Mouse (Mus musculus) cerebellum, adult 2 months (tissue): Measurements from ENCODE around the gene Tnfrsf22. TPM values are rescaled to one million over a fixed set of nuclear protein-coding genes. Genes with fewer than 3 reads are reported as not detected.

Experiments used
- DNase-seq, 2 experiments: peaks; one replicate each; pipeline ENCODE4 v3.0.0; 2021
- H3K27ac ChIP-seq: fragments of 200-500 bp; 2 replicates; pipeline ENCODE4 v1.5.1; 2012; ENCODE audit warnings: low read length, control low read depth, inconsistent platforms; ENCODE audit not compliant: insufficient read depth
- H3K27me3 ChIP-seq: fragments of 200-500 bp; 2 replicates; pipeline ENCODE4 v1.6.1; 2012; ENCODE audit warnings: inconsistent platforms, mild to moderate bottlenecking, low read length, moderate library complexity; ENCODE audit not compliant: control insufficient read depth, insufficient read depth
- H3K4me1 ChIP-seq: fragments of 200-500 bp; 2 replicates; pipeline ENCODE4 v1.6.1; 2011; ENCODE audit warnings: low read length; ENCODE audit not compliant: control insufficient read depth, insufficient read depth
- H3K4me3 ChIP-seq: fragments of 200-500 bp; replicated peaks from 2 replicates; pipeline ENCODE3; 2011; ENCODE audit warnings: mild to moderate bottlenecking, low read depth, low read length, control low read depth; ENCODE audit not compliant: insufficient read depth
- CTCF ChIP-seq: fragments of 200-500 bp; IDR thresholded peaks from 2 replicates; pipeline ENCODE4 v1.5.1; 2011; ENCODE audit warnings: low read depth, mild to moderate bottlenecking, control low read depth, low read length, moderate library complexity, borderline replicate concordance; ENCODE audit not compliant: insufficient read depth
- POLR2A ChIP-seq: fragments of 200-500 bp; IDR thresholded peaks from 2 replicates; pipeline ENCODE4 v1.6.1; 2011; ENCODE audit warnings: low read length, control low read depth, borderline replicate concordance; ENCODE audit not compliant: insufficient read depth
- WGBS: fragments of 180-500 bp; shearing (Covaris S2); methylation state at CpG from one replicate; pipeline ENCODE4 v1.1.7; 2018; 5-methylcytosine and 5-hydroxymethylcytosine counted together
- polyA plus RNA-seq: library from polyadenylated mRNA; depleted of rRNA; stranded (reverse); fragments of >200 nt; gene quantifications from 2 replicates; pipeline ENCODE4 v1.2.3, GENCODE M21; 2012

Gene Tnfrsf22
- polyA plus RNA-seq, 1 experiment = 3.8 TPM

DNA sequence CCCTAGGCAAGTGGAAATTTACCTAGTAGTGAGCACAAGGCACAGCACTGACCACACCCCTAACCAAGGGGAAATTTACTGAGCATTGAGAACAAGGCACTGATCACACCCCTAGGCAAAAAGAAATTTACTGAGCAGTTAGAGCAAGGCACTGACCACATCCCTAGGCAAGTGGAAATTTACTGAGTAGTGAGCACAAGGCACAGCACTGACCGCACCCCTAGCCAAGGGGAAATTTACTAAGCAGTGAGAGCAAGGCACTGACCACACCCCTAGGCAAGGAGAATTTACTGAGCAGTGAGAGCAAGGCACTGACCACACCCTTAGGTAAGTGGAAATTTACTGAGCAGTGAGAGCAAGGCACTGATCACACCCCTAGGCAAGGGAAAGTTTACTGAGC lies 12.8 kb downstream of the Tnfrsf22 start:
- Histone ChIP-seq H3K4me1 (no peaks in the 10 kb centered on the region), H3K4me3 (no peak overlapping the region), H3K27me3 (no peaks in the 10 kb centered on the region), H3K27ac (no peak overlapping the region)
- TF ChIP-seq CTCF (no peak), POLR2A (no peak)
- no peak for DNase-seq
- 92% methylated on average over 1 of the region's 1 CpGs for WGBS

DNA sequence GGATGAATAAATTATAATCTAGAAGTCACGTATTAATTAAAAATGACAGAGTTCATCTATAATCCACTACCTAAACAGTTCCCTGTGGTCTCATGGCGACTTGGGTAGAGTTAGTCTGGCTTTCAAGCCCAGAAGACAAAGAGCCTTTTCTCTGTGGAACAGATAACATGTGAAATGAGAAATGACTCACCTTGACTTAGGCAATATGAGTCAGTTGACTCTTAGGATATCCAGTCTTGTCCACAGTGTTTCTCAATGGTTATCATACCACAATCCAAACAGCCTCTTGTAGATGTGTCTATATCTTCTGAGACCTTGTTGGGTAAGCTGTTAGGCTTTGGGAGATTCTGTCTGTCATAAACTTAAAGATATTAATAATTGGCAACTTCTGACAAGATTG lies 18.0 kb downstream of the Tnfrsf22 start:
- Histone ChIP-seq H3K4me3 (no peak overlapping the region), H3K27me3 (no peaks in the 10 kb centered on the region), H3K27ac (no peak overlapping the region), H3K4me1 (no peaks in the 10 kb centered on the region)
- DNase-seq = no peak
- TF ChIP-seq POLR2A (no peak), CTCF (no peak)
- WGBS = 68% methylated on average over 2 of the region's 2 CpGs

DNA sequence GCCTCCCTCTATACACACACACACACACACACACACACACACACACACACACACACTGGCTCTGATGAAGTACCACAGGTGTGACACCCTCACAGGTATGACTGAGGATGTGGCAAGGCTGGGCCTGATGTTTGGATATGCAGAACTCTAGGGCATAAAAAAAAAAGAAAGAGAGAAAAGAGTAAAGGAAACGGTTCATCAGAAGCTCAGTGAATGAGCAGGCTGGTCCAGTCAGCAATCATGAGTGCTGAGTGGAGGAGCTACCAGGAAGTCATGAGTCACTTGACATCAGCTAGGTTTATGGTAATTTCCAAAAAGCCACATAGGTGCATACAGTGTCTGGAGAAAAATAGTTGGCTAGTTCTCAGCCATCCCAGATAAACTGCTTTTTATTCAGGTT lies 20.0 kb downstream of the Tnfrsf22 start:
- Histone ChIP-seq H3K27me3 (no peaks in the 10 kb centered on the region), H3K27ac (no peak overlapping the region), H3K4me1 (no peaks in the 10 kb centered on the region), H3K4me3 (no peak overlapping the region)
- TF ChIP-seq POLR2A (no peak), CTCF (no peak)
- no peak for DNase-seq
- 53% methylated on average over 1 of the region's 1 CpGs for WGBS

DNA sequence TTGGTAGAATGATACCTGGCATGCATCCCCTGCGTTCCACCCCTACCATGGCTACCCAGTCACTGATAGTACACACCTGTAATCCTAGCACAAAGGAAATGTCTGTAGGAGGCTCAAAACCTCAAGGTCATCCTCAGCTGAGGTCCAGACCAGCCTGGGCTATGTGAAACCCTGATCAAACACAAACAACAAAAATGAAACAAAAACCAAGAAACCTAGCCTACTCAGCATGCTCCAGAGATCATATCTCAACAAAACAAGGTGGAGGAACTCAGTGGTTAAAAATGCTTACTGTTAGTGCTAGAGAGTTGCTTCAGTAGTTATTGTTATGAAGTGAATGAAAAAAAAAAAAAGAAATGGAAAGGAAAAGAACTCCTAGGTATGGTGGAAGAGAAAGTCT lies 20.9 kb downstream of the Tnfrsf22 start, which contains the start of gene Tnfrsf26:
Gene Tnfrsf26, minus strand, starts transcription at position 183 of the 400 bp plus-strand sequence.
- TF ChIP-seq CTCF (no peak), POLR2A (no peak)
- Histone ChIP-seq H3K4me3 (no peak within 1 kb of the TSS), H3K27me3 (no peaks in the 10 kb centered on the region), H3K27ac (no peak within 1 kb of the TSS), H3K4me1 (no peaks in the 10 kb centered on the region)
- 97% methylated on average over 1 of the region's 1 CpGs for WGBS
- no peak for DNase-seq

DNA sequence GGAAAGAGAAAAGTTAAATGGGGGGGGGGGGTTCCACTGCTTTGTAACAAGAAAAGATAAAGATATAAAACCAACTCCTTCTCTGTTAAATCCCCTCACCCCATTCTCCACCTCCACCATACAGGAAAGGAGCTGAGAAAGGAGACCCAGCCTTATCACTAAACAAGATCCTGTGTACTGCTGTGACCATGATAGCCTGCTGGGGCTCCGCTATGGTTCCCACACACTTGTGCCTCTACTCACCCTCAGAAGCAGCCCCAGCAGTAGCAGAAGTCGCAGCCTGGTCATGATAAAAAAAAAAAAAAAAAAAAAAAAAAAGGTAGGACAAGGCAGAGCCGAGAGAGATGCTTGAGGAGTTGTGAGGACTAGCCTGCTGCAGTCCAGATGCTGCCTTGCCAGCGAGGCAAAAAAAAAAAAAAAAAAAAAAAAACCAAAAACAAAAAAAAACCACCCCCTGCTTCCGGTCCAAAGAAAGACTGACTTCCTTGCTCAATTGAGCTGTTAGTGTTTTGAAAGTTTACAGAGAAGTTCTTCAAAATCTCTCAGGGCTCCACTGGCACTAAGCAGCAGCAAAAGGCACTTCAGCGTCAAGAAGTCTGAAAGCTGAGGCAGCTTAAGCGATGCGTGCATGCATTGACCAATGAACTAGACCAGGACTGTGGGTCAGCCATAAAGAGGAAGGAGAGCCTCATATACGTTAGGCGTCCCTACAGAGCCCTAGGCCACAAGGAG lies 21.7 kb downstream of the Tnfrsf22 start:
- Histone ChIP-seq H3K27me3 (no peaks in the 10 kb centered on the region), H3K27ac (no peak overlapping the region), H3K4me3 (no peak overlapping the region), H3K4me1 (no peaks in the 10 kb centered on the region)
- no peak for TF ChIP-seq CTCF
- no peak for TF ChIP-seq POLR2A
- DNase-seq = no peak
- WGBS = 54% methylated on average over 10 of the region's 10 CpGs

DNA sequence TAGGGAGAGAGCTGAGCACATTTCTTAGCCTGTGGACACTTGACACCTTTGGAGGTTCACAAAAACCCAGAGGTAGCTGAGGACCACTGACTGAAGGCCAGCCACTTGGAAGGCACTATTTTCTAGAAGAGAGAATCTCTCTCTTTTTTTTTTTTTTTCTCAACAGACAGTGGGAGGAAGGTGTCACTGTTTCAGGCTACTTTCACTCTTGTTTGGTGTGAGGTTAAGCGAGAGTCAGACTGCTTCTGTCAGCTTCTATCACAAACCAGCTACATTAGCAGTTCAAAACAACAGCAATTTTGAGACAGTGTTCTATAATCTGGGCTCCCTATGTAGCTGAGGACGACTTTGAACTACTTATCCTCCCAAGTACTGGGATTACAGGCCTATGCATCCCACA lies 23.3 kb downstream of the Tnfrsf22 start:
- H3K27me3 ChIP-seq = no peaks in the 10 kb centered on the region
- DNase-seq = no peak
- WGBS = 71% methylated on average over 2 of the region's 2 CpGs
- H3K27ac ChIP-seq = no peak overlapping the region
- no peaks in the 10 kb centered on the region for H3K4me1 ChIP-seq
- H3K4me3 ChIP-seq = no peak overlapping the region
- TF ChIP-seq CTCF (no peak), POLR2A (no peak)

DNA sequence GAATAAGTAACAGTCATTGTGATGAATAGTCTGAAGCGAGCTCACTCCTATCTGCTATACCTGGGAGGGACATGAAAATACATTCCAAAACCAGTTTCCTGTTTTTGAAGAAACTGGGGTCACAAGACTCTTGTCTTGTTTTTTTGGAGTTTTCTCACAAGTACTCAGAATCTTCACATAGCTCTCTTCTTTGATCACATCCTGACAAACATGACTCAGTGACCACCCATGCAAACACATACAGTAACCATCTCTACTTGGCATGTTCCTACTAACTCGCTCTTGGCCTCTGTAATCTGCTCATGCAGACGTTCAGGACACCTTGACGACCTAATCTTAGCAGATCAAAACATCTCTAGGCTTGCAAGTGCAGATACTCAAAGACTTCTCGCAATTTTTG lies 24.3 kb downstream of the Tnfrsf22 start:
- Histone ChIP-seq H3K4me1 (no peaks in the 10 kb centered on the region), H3K27me3 (no peaks in the 10 kb centered on the region), H3K27ac (no peak overlapping the region), H3K4me3 (no peak overlapping the region)
- TF ChIP-seq CTCF = no peak
- no peak for DNase-seq
- WGBS = 70% methylated on average over 5 of the region's 5 CpGs

DNA sequence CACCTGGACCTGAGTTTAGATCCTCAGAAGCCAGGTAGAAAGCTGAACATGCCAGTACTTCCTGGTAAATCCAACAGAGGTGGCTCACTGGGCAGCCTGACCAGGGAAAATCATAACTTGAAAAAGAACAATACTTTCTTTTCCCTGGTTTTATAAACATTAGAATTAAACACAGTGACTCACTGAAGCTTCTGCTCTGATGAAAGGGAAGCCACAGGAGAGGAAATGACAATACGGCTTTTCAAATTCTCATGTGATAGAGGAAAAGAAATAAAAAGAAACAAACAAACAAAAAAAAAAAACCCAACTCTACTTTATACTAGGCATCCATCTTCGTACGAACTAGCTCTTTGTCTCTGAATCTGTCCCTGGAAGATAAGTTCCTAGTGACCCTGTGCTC lies 24.9 kb downstream of the Tnfrsf22 start:
- no peaks in the 10 kb centered on the region for H3K4me1 ChIP-seq
- no peak overlapping the region for H3K4me3 ChIP-seq
- H3K27me3 ChIP-seq = no peaks in the 10 kb centered on the region
- no peak for TF ChIP-seq CTCF
- no peak for TF ChIP-seq POLR2A
- WGBS = 87% methylated on average over 3 of the region's 3 CpGs
- no peak for DNase-seq
- no peak overlapping the region for H3K27ac ChIP-seq

DNA sequence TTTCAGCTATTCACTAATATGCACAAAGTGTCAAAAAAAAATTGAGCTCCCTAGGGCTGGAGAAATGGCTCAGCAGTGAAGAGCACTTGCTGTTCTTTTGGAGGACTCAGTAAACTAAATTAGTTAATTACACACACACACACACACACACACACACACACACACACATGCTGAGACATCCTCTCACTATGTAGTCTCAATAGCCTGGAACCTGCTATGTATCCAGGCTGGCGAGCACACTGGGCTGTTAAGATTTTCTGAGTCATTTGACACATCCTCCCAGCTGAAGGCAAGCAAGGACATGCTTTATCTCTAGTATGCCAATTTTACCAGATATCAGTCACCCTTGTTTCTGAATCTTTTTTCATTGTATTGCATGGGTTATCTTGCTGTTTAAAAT lies 28.5 kb downstream of the Tnfrsf22 start:
- Histone ChIP-seq H3K27me3 (no peaks in the 10 kb centered on the region), H3K27ac (no peak overlapping the region), H3K4me1 (no peaks in the 10 kb centered on the region), H3K4me3 (no peak overlapping the region)
- DNase-seq = no peak
- TF ChIP-seq CTCF (no peak), POLR2A (no peak)
- WGBS = 38% methylated on average over 1 of the region's 1 CpGs
